Mouse (Mus musculus) kidney, adult 11 months (tissue): ENCODE measurements around the gene Srsf1.
"Not testable (repeated sequence)": the region's sequence is repeated elsewhere in the genome, so short reads cannot be mapped to it uniquely, and the experiment has no call there.

Experiments used
- DNase-seq: peaks from one replicate; pipeline ENCODE4 v3.0.0; 2022

The Srsf1 gene

DNA sequence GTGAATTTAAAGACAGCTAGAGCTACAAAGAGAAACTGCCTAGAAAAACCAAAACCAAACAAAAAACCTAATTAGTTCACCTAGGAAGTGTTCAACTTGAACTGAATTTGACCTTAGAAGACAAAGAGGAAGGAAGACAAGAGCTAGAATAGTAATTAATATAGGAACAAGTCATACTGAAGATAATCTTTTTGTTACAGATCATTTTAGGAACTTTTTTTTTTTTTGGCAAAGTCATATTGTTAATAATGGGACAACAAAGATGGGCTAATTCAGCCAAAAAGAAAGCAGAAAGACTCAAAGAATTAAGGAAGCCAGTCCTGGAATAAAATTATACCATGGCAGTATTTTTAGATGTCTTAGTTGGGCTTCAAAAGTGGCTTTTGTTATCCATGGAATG is 2.9 kb upstream of the Srsf1 start:
- no peak for DNase-seq

- not testable (repeated sequence) for DNase-seq
Measured at GRCm38 (mm10) chr11:88045159-88045558, 2.0 kb upstream of the Srsf1 start.

- no peak for DNase-seq
Measured at GRCm38 (mm10) chr11:88045878-88046277, 1.3 kb upstream of the Srsf1 start.

GRCm38 (mm10) chr11:88046323-88046937 is 743 bp upstream of the Srsf1 start:
- peak; percentile 18 for DNase-seq

- peak; percentile 63 for DNase-seq
Measured at GRCm38 (mm10) chr11:88047871-88048531, 828 bp downstream of the Srsf1 start.

GRCm38 (mm10) chr11:88048961-88049670 is 1.9 kb downstream of the Srsf1 start:
- DNase-seq: no peak

- DNase-seq: no peak
Measured at GRCm38 (mm10) chr11:88049732-88050131, 2.6 kb downstream of the Srsf1 start.

DNA sequence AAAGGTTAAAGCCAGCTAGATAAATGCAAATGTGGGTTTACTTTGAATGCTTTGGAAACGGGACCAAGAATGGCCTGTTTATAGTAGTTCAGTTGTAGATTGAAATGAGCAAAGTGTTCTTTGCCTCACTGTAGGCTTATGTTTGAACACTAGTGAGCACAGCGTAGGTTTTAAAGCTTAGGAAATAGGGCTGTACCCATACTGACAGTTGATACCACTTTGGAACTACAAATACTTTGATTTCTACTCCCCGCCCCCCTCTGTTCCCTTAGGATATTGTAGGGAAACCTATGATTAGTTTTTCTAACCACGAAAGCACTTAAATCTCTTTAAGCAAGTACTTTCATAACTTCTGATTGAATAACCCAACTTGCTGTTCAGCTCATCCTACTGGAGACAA is 5.5 kb downstream of the Srsf1 start:
- no peak for DNase-seq

DNA sequence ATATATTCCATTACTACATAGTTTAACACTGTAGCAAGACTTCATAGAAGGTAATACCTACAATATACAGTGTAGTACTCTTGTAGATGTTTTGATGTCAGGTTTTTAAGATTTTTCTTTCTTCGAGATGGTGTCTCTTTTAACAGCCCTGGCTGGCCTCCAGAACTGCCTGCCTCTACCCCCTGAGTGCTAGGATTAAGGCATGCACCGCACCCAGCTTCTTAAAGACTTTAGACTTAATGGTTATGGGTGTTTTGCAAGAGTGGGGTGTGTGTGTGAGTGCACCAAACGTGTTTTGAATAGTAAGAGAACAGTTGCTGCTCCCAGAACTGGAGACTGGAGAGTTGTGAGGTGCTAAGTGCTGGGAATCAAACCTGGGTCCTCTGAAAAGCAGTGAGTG is 6.6 kb downstream of the Srsf1 start:
- DNase-seq: no peak

DNA sequence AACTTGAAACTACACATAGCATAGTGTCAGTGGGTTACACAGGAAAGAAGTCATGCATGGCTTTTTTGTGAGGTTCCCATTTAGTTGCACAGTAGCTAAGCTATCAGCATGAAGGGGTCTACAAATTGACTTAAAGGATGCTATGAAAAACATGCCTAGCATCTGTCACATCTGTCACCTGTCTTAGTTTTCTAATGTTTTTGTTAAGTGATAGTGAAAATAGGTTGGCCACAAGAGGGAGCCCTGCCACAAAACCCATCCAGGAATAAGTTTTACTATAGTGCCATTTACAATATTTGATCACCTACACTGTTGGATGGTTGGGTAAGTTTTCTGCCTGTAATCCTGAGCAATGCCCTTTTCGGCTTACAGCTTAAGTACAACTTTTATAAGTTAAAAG is 7.4 kb downstream of the Srsf1 start:
- DNase-seq: no peak

GRCm38 (mm10) chr11:88055777-88056176 is 8.6 kb downstream of the Srsf1 start:
- DNase-seq: no peak

- DNase-seq: no peak
Measured at GRCm38 (mm10) chr11:88057788-88058187, 10.6 kb downstream of the Srsf1 start.

- peak; percentile 83 for DNase-seq
Measured at GRCm38 (mm10) chr11:88059141-88059540, 12.0 kb downstream of the Srsf1 start.

GRCm38 (mm10) chr11:88061892-88062625 is 14.9 kb downstream of the Srsf1 start:
- no peak for DNase-seq

DNA sequence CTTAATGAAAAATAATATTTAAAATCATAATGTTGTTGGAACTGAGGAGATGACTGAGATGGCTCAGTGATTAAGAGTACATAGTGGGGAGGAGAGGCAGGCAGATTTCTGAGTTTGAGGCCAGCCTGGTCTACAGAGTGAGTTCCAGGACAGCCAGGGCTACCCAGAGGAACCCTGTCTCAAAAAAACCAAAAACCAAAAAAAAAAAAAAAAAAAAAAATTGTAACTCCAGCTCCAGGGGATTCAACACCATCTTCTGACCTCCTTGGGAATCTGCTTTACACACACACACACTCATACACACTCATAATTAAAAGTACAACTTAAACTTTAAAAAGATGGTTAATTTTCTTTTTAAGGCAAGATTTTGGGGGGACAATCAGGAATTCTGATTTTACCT is 18.6 kb downstream of the Srsf1 start:
- DNase-seq: no peak

DNA sequence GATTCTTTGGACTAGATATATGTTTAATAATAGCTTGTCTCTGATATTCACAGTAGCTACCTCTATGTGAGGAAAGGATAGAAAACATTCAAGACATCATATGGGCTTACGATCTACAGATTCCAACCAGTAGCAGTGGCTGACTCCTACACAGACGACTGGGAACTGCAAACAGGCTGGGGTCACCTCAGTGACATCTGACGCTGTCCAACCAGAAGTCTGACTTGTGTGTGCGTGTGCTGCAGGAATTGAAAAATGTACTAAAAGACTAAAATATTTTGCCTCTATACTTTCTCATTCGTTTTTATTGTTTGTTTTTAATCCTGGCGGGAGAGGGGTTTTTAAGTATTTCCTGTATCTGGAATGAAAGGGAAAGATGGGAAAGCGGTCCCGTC is 20.0 kb downstream of the Srsf1 start:
- DNase-seq: no peak

GRCm38 (mm10) chr11:88067586-88068410 is 20.6 kb downstream of the Srsf1 start, which contains the start of gene Vezf1:
TSS of gene Vezf1 (plus strand) at chr11:88068279.
- peak; percentile 73 for DNase-seq

GRCm38 (mm10) chr11:88068411-88069245 is 21.5 kb downstream of the Srsf1 start:
- DNase-seq: peak; percentile 67

DNA sequence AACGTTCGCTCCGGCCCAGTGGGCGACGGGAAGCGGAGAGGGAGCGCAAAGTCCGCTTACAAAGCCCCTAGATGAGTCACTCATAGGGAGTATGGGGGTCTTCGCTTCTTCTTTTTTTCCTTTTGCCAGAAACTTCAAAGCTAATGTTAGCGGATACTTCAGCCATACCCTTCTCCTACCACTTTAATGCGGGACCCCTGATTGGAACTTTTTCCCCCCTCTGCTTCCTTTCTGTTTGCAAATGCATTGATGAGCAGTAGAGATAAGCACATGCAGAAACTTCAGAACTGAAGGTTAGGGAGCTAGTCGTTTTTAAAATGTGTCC is 22.0 kb downstream of the Srsf1 start:
- no peak for DNase-seq

DNA sequence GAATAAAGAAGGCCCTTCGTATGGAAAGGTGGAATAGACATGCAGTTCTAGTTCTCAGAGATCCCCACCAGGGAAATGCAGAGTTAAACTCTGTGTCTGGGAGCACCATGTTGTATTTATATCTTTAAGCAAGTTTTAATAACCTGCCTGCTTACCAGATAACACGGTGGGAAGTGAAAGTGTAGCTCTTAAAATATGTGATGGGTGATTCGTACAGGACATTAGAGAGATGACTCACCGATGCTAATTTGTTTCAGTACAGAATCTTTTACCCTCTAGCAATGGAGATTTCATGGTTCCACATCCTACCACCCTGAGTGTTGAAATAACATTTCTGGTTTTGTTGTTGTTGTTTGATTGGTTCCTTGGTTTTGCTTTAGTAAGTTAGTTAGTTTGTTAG is 23.2 kb downstream of the Srsf1 start:
- DNase-seq: no peak

DNA sequence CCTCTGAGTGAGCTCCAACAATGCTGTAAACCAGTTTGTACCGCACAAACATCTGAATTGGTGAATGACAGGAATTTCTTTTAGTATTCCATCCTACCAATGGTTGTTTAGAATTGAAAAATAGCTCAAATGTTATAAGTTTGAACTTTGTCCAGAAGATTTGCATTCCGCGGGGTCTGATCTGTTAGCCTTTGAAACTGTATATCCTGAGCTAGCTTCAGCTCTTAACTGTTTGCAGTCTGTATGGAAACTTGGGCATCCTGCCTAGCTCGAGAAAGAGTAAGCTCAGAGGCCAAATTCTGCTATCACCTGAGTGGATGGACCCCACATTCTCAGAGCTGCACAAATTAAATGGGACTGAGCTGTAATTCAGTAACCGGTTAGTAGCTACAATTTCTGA is 23.9 kb downstream of the Srsf1 start:
- DNase-seq: no peak
